Mouse (Mus musculus): ENCODE measurements around the gene Nol4l.

Nol4l gene

DNA sequence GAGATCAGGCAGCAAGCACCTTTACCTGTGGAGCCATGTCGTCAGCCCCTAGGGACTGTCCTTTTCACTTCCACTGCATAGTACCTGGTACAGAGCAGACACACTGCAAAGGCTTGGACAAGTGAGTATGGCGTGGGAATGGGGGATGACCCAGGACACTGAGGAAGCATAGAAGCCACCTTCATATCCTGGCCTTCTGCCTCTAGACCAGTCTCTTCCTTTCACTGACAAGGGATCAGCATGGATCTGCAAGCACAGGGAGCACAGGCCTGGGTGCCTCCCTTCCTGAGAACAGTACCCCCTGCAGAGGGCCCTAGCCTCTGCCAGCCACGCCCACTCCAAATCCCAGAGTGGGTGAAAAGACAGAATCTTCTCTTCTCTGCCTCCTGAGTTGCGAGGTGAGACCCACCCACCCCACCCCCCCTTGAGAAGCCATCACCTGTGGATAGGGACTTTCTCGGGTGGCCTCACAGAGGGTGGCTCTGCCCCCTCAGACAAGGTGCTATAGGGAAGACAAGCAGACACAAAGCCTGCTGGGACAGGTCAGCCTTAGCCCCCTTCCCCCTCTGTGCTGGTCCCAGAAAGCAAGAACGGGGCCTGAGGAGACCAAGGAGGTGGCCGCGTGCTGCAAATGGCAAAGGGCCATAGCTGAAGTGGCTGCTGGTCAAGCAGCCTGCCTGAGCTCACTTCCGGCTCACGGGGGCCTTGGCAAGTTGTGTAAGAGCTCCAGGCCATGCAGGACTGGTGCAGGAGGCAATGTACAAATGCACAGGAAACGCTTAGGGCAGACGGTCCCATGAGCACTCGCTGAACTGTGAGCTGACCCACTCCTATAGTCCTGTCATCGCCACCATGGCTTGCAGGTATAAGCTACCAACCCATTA is 15.0 kb downstream of the Nol4l start:
- in situ Hi-C loops (cut with MboI; ENCODE audit: unreplicated experiment in 2 of 2): no loop called here

DNA sequence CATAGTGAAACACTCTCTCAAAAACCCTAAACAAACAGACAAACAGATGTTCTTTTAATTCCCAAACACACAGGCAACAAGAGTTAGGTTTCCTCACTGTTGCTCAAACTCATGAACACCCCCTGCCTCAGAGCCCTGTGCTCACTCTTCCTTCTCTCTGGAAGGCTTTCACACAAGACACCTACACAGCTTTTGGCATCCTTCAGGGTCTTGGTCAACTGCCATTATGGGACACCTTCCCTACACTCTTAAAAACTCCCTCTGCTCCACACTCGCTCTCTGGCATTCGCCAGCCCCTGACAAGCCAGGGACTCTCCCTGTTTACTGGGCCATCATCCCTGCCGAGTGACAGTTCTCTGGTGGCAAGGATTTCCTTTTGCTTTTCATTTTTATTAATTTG is 15.8 kb downstream of the Nol4l start:
- in situ Hi-C loops (cut with MboI; ENCODE audit: unreplicated experiment in 2 of 2): no loop called here

DNA sequence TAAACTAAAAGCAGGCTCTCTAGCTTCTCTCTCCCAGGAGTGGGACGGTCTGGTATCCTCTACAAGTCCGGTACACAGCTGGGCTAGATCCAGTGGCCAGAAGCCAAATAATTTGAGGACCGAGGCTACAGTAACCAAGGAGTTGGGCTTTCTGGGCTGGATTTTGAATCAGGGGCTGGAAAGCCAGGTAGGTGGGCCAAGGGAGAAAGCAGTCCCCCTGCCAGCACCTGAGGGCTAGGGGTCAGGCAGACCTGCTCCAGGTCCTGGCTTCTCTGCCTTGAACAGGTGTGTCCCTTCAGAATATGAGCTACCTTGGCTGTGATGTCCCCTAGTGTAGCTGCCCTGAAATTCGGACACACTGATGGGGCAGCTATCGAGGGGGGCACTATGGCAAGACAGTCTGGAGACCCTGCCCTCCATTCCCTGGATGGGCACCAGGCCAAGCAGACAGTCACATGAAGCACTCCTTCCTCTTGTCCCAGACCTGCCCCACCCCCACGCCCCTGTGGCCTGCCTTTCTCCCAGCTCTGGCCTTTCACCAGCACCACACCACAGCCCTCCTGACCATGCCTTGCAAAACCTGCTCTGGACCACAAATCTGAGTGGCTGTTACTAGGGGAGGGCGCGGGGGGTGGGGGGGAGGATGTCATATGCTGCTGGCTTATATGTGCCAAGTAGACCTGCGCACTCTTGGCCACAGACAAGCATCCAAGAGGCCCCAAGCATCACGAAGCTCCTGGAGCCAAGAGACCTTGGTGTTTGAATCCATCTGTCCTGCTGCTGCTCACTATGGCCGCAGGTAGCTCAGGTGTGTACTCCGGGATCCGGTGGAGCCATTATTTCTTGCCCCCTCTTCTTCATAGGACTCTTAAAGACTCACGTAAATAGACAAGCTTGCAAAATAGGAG is 17.1 kb downstream of the Nol4l start:
- in situ Hi-C loops (cut with MboI; ENCODE audit: unreplicated experiment in 2 of 2): no loop called here

DNA sequence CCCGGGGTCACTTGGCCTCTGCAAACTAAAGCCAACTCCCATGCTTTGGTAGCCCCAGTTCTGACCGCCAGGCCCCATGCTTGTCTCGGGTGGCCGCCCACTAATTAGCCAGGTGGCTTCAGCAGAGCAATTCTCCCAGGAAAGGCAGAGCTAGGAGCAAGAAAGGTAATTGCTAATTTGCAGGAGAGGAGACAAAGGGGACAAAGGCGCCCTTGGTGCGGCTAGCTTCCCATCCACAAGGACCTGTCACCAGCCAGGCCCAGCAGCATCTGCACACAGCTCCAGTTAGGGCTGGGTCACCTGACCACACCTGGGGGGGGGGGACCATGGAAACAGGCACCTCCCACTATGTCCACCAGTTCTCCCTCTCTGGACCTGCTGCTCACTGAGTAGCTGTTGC is 18.2 kb downstream of the Nol4l start:
- in situ Hi-C loops (cut with MboI; ENCODE audit: unreplicated experiment in 2 of 2): no loop called here

DNA sequence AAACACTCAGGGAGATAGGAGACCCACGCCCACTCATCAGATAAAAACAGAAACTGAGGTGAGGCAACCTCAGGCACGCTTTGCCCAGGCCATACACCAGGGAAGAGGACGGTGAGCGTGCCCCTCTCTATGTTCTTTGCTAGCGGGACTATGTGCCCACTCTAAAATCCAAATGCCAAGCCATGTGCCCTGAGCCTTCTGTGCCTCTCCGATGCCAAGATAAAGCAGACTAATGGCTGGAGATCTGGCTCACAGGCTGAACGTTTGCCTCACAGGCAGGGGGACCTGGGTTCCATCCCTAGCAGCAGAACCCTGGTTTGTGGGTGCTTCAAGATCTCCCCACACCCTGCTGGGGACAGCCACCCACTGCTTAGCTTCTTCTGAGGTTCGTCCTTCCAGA is 19.6 kb downstream of the Nol4l start:
- in situ Hi-C loops (cut with MboI; ENCODE audit: unreplicated experiment in 2 of 2): no loop called here

- in situ Hi-C loops (cut with MboI; ENCODE audit: unreplicated experiment in 2 of 2): no loop called here
Observed at GRCm38 (mm10) chr2:153509211-153510029, 20.4 kb downstream of the Nol4l start.

DNA sequence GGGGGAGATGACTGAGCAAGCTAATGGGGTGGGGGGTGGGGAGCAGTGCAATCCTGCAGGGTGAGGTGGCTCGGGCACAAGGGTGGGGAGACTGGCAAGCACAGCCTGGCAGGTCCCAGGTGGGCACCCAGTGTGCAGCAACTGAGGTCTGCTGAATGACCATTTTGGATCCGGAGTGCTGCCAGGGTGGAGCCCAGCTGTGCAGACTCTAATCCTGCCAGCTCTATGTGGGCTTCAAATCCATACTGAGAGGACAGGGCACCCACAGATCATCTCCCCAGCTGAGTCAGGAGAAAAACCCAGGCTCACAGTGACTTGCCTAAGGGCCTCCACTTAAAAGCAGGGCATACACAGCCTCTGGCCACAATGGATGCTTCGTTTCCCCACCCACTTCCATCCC is 21.4 kb downstream of the Nol4l start:
- in situ Hi-C loops (cut with MboI; ENCODE audit: unreplicated experiment in 2 of 2): no loop called here

DNA sequence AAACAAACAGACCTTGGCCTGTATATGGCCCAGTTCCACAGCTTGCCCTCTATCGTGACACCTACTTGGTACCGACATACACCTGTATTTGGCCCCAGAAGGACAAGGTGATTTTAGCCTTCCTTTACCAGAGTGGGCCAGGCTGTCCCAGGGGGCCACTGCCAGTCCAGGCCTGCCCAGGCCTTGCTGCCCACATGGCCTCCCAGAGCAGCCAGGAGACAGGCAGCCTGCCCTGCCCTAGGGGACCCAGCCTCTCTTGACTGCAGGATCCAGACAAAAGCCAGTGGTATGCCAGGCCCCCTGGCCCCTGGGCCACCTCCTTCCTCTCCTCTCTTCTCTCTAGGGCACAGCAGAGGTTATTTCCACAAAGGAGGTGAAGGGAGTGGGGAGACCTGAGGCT is 21.8 kb downstream of the Nol4l start:
- in situ Hi-C loops (cut with MboI; ENCODE audit: unreplicated experiment in 2 of 2): no loop called here

DNA sequence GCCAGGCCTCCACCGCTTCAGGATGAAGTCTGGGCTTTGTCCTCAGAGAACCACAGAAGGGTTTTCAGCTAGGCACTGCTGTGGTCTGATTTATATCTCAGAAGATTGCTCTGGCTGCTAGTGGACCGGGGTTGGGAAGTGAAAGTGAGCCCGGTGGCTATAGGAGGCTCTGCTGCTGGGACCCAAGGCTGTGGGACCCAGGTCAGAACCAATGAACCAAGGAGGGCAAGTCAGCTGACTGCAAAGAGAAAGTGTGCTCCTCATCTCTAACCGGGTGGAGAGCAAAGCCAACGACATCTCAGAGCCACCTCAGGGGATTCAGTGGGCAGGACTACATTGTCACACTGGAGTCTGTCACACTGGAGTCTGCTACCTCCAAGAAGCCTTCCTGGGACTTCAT is 23.4 kb downstream of the Nol4l start:
- in situ Hi-C loops (cut with MboI; ENCODE audit: unreplicated experiment in 2 of 2): no loop called here

GRCm38 (mm10) chr2:153499154-153499553 is 30.6 kb downstream of the Nol4l start:
- in situ Hi-C loops (cut with MboI; ENCODE audit: unreplicated experiment in 2 of 2): loop anchor here in 1 of 2 experiments (25.0 kb wide), 1 partner anchor 438 kb away; the partner anchor contains the start of gene Bpifb4

GRCm38 (mm10) chr2:153496898-153497297 is 32.9 kb downstream of the Nol4l start:
- in situ Hi-C loops (cut with MboI; ENCODE audit: unreplicated experiment in 2 of 2): loop anchor here in 1 of 2 experiments (25.0 kb wide), 1 partner anchor 440 kb away; the partner anchor contains the start of gene Bpifb4

- in situ Hi-C loops (cut with MboI; ENCODE audit: unreplicated experiment in 2 of 2): loop anchor here in 1 of 2 experiments (25.0 kb wide), 1 partner anchor 441 kb away; the partner anchor contains the start of gene Bpifb4
Observed at GRCm38 (mm10) chr2:153496301-153496700, 33.5 kb downstream of the Nol4l start.

- in situ Hi-C loops (cut with MboI; ENCODE audit: unreplicated experiment in 2 of 2): loop anchor here in 1 of 2 experiments (25.0 kb wide), 1 partner anchor 441 kb away; the partner anchor contains the start of gene Bpifb4
Observed at GRCm38 (mm10) chr2:153495818-153496217, 34.0 kb downstream of the Nol4l start.

GRCm38 (mm10) chr2:153495391-153495790 is 34.4 kb downstream of the Nol4l start:
- in situ Hi-C loops (cut with MboI; ENCODE audit: unreplicated experiment in 2 of 2): loop anchor here in 1 of 2 experiments (25.0 kb wide), 1 partner anchor 442 kb away; the partner anchor contains the start of gene Bpifb4

DNA sequence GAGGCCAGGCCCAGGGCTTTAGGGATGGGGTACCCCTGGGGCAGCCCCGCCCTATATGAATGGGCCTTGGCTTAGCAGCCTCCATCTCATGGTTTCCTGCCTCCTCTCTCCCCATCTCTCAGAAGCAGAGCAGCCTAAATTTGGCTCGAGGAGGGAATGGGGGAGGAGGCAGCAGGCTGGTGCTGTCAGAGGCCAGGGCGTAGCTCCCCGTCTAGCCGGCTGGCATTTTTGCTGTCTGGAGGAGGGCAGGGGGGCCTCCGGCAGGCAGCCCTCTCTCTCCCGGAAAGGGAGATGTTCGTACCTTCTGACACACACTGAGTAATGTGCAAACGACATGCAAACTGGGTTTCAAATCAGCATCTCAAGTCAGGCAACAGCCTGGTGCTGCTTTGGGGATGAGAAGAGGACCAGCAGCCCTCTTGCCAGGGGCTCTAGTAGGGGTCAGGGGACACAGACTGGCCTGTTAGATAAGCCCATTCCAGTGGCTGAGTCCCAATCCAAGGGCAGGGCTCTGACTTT is 35.4 kb downstream of the Nol4l start:
- in situ Hi-C loops (cut with MboI; ENCODE audit: unreplicated experiment in 2 of 2): loop anchor here in 1 of 2 experiments (25.0 kb wide), 1 partner anchor 443 kb away; the partner anchor contains the start of gene Bpifb4

GRCm38 (mm10) chr2:153493781-153494292 is 35.9 kb downstream of the Nol4l start:
- in situ Hi-C loops (cut with MboI; ENCODE audit: unreplicated experiment in 2 of 2): loop anchor here in 1 of 2 experiments (25.0 kb wide), 1 partner anchor 443 kb away; the partner anchor contains the start of gene Bpifb4

GRCm38 (mm10) chr2:153493393-153493731 is 36.4 kb downstream of the Nol4l start:
- in situ Hi-C loops (cut with MboI; ENCODE audit: unreplicated experiment in 2 of 2): loop anchor here in 1 of 2 experiments (25.0 kb wide), 1 partner anchor 444 kb away; the partner anchor contains the start of gene Bpifb4

- in situ Hi-C loops (cut with MboI; ENCODE audit: unreplicated experiment in 2 of 2): loop anchor here in 1 of 2 experiments (25.0 kb wide), 1 partner anchor 445 kb away; the partner anchor contains the start of gene Bpifb4
Observed at GRCm38 (mm10) chr2:153492573-153493392, 37.0 kb downstream of the Nol4l start, which contains the start of gene 4930404H24Rik. Gene 4930404H24Rik (plus strand): TSS chr2:153492790.
